Mouse (Mus musculus) neural tube, embryonic 14.5 days (tissue): Measurements from ENCODE around the gene Grm2. TPM values are rescaled to one million over a fixed set of nuclear protein-coding genes. Genes with fewer than 3 reads are reported as not detected.

ENCODE experiments used
- ATAC-seq: fragments of 200-750 bp; cut with Nextera tagmentation; 2 replicates; pipeline ENCODE4 v1.8.0; 2017; ENCODE audit warnings: low read depth, mild to moderate bottlenecking, moderate TSS enrichment, moderate library complexity
- H3K27ac ChIP-seq: fragments of 300-500 bp; sonication (generic); 2 replicates; pipeline ENCODE4 v1.5.1; 2014; ENCODE audit warnings: low read depth, mild to moderate bottlenecking, control low read depth, low read length, moderate library complexity, mixed read lengths
- H3K27me3 ChIP-seq: fragments of 300-500 bp; sonication (generic); 2 replicates; pipeline ENCODE4 v1.6.1; 2014; ENCODE audit warnings: low read length; ENCODE audit not compliant: control insufficient read depth, insufficient read depth
- H3K36me3 ChIP-seq: fragments of 300-500 bp; sonication (generic); 2 replicates; pipeline ENCODE4 v1.6.1; 2014; ENCODE audit warnings: low read length, mixed read lengths; ENCODE audit not compliant: control insufficient read depth, insufficient read depth
- H3K4me1 ChIP-seq: fragments of 300-500 bp; sonication (generic); 2 replicates; pipeline ENCODE4 v1.6.1; 2014; ENCODE audit warnings: low read length; ENCODE audit not compliant: control insufficient read depth, insufficient read depth
- H3K4me2 ChIP-seq: fragments of 300-500 bp; sonication (generic); 2 replicates; pipeline ENCODE4 v1.6.1; 2014; ENCODE audit warnings: mild to moderate bottlenecking, low read depth, low read length, control low read depth
- H3K4me3 ChIP-seq: fragments of 300-500 bp; sonication (generic); 2 replicates; pipeline ENCODE4 v1.5.1; 2014; ENCODE audit warnings: low read depth, low read length, control low read depth, mixed read lengths
- H3K9ac ChIP-seq: fragments of 300-500 bp; sonication (generic); replicated peaks from 2 replicates; pipeline ENCODE4 v1.6.1; 2014; ENCODE audit warnings: low read depth, mild to moderate bottlenecking, control low read depth, low read length, mixed read lengths
- H3K9me3 ChIP-seq: fragments of 300-500 bp; sonication (generic); 2 replicates; pipeline ENCODE4 v1.6.1; 2016; ENCODE audit warnings: low read length; ENCODE audit not compliant: control insufficient read depth
- WGBS: fragments of 180-500 bp; shearing (Covaris S2); extraction: QIAGEN DNeasy Blood & Tissue Kit; methylation state at CpG from one replicate; pipeline ENCODE4 v1.1.7; 2014; 5-methylcytosine and 5-hydroxymethylcytosine counted together
- polyA plus RNA-seq: library from polyadenylated mRNA; unstranded; fragments of >200 nt; fragmentation: Nextera tagmentation; extraction: Ambion mirVana; gene quantifications from 2 replicates; pipeline ENCODE4 v1.2.1, GENCODE M21; 2014

The Grm2 gene
- polyA plus RNA-seq, 1 experiment from 2014 or later, result 7.5 TPM

- 87% methylated on average over 9 of the region's 9 CpGs for WGBS
- H3K9ac ChIP-seq, result no peak overlapping the region
- no peak overlapping the region for H3K27ac ChIP-seq
Observed at GRCm38 (mm10) chr9:106681026-106681425, 25.1 kb upstream of the Grm2 start.

DNA sequence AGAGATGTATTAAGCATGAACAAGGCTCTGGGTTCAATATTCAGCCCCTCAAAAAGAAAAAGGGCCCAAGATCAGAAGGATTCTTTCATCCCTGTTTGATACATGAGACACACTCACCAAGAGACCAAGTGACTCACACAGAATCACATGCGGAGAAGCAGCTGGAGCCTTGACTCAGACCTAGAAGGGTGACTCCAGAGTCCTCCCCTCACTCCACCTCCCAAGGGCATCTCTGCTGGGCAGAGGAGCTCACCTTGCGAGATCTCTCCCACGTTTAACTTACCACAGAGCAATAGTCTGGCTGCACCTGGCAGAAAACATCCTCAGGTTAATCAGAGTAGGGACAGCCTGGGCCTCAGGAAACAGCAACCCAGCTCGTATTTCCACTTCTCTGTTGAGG lies 22.4 kb upstream of the Grm2 start:
- H3K4me1 ChIP-seq, result no peaks in the 10 kb centered on the region
- ATAC-seq, result no peak
- H3K9ac ChIP-seq, result no peak overlapping the region
- no peak overlapping the region for H3K4me2 ChIP-seq
- no peak overlapping the region for H3K27ac ChIP-seq
- no peak overlapping the region for H3K4me3 ChIP-seq
- H3K9me3 ChIP-seq, result no peaks in the 10 kb centered on the region
- H3K27me3 ChIP-seq, result no peaks in the 10 kb centered on the region
- peaks cover 15% of the 10 kb centered on the region for H3K36me3 ChIP-seq
- WGBS, result 85% methylated on average over 4 of the region's 4 CpGs

More at GRCm38 (mm10) chr9:106681026-106681425, 25.1 kb upstream of the Grm2 start:
- H3K9me3 ChIP-seq, result no peaks in the 10 kb centered on the region
- ATAC-seq, result no peak
- H3K4me2 ChIP-seq, result no peak overlapping the region
- H3K4me3 ChIP-seq, result no peak overlapping the region
- peaks cover 9% of the 10 kb centered on the region; the same call in 1 of the 2 replicates for H3K36me3 ChIP-seq
- peaks cover 4% of the 10 kb centered on the region; the same call in 1 of the 2 replicates for H3K4me1 ChIP-seq
- H3K27me3 ChIP-seq, result no peaks in the 10 kb centered on the region

DNA sequence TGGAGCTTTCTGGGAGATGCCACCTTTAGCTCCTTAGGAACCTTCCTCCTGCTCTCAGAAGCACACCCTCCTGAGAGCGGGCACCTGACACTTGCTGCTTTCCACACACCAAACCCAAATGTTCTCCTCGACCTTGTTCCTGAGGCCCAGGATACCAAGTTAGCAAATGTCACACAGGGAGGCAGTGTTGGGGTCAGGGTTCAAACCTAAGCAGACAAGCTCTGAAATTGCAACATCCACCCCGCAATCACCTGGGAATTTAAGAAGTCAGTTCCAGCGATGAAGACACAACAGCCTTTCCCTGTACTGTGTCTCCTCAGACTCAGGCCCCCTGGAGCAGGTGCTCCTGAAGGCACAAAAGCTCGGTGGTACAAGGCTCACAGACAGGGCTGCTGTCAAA lies 21.8 kb upstream of the Grm2 start:
- Histone ChIP-seq H3K4me1 (no peaks in the 10 kb centered on the region), H3K4me2 (no peak overlapping the region), H3K27ac (no peak overlapping the region), H3K4me3 (no peak overlapping the region), H3K27me3 (no peaks in the 10 kb centered on the region), H3K9ac (no peak overlapping the region), H3K9me3 (no peaks in the 10 kb centered on the region), H3K36me3 (peaks cover 20% of the 10 kb centered on the region)
- no peak for ATAC-seq
- 91% methylated on average over 5 of the region's 5 CpGs for WGBS

DNA sequence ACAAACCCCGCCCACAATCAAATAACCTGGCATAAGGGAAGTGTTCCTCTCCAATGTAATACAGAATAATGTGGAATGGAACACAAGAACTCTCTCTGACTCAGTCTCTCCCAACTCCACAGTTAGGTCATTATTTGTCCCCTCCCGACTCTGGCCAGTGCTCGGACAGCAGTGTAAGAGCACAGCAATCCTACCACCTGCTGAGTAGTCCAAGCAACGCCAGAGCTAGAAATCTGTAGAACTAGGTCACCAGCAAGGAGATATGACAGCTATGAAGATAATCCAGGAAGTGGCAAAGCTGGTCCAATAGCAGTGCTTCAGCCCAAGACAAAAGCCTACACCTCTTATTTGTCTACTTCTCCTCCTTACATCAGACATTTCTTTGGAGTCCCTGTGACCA lies 20.7 kb upstream of the Grm2 start:
- H3K4me2 ChIP-seq, result no peak overlapping the region
- ATAC-seq, result no peak
- H3K9me3 ChIP-seq, result no peaks in the 10 kb centered on the region
- 77% methylated on average over 4 of the region's 4 CpGs for WGBS
- H3K4me3 ChIP-seq, result no peak overlapping the region
- no peaks in the 10 kb centered on the region for H3K27me3 ChIP-seq
- no peaks in the 10 kb centered on the region for H3K4me1 ChIP-seq
- H3K9ac ChIP-seq, result no peak overlapping the region
- peaks cover 16% of the 10 kb centered on the region for H3K36me3 ChIP-seq
- H3K27ac ChIP-seq, result no peak overlapping the region

DNA sequence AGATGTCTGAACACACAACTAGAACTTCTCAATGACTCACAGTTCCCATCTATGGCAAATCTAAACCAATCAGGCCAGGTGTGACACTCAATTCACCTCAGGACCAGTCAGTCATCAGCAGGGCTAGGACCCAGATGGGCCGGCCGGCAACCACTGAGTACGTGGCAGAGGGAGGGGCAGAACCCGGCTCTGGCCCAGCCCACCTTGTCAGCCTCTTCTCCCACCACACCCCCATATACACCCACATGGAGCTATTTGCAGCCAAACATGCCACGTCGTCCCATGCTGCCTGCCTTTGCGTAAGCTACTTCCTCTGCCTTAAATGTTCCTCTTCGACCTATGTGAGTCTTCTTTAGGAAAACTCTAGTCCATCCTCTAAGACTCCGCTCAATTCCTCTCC lies 20.1 kb upstream of the Grm2 start:
- Histone ChIP-seq H3K4me2 (no peak overlapping the region), H3K4me1 (no peaks in the 10 kb centered on the region), H3K27me3 (no peaks in the 10 kb centered on the region), H3K27ac (no peak overlapping the region), H3K4me3 (no peak overlapping the region), H3K36me3 (peaks cover 16% of the 10 kb centered on the region), H3K9ac (no peak overlapping the region), H3K9me3 (no peaks in the 10 kb centered on the region)
- 80% methylated on average over 9 of the region's 9 CpGs for WGBS
- no peak; the same call in 1 of the 2 replicates for ATAC-seq

DNA sequence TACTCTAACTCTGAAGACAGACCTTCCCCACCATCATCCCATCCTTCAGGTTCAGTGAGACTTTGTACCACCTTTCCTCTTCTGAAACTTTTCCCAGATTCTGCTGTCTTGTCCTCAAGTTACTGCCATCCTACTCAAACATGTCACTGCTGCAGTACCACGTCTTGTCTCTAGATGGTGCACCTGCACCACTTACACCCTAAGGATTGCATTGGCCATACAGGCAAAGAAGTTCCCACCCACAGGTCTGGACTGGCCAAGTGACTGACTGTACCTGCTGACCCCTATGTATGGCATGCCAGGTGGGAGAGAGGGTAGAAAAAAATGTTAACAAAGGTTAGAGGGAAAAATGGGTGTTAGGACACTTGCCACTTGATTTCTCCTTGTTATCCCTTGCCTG lies 19.6 kb upstream of the Grm2 start:
- peaks cover 14% of the 10 kb centered on the region for H3K36me3 ChIP-seq
- 0% methylated on average over 1 of the region's 1 CpGs for WGBS
- no peak overlapping the region for H3K4me3 ChIP-seq
- no peaks in the 10 kb centered on the region for H3K4me1 ChIP-seq
- H3K9ac ChIP-seq, result no peak overlapping the region
- no peaks in the 10 kb centered on the region for H3K9me3 ChIP-seq
- ATAC-seq, result peak; percentile 60; the same call in 1 of the 2 replicates
- no peaks in the 10 kb centered on the region for H3K27me3 ChIP-seq
- H3K27ac ChIP-seq, result no peak overlapping the region
- H3K4me2 ChIP-seq, result no peak overlapping the region

DNA sequence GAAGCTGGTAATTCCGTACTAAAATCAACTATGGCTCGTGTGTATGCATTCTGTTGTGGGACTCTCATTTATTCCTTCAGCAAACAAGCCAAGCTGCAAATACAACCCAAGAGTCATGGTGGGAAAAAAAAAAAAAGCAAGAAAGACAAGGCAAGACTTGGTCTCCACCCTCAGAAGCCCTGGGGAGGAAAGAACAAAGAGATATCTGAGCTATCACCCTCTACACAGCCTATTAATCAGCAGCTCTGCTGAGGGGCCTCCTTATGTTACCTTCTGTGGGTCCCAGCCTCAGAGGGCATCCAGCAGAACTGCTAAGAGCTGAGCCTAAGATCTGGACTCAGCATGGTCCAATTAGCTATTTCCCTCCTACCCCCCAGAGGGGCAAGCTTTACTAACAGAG lies 18.0 kb upstream of the Grm2 start:
- Histone ChIP-seq H3K27ac (no peak overlapping the region), H3K4me1 (no peaks in the 10 kb centered on the region), H3K4me3 (no peak overlapping the region), H3K4me2 (no peak overlapping the region), H3K9ac (no peak overlapping the region), H3K36me3 (peaks cover 12% of the 10 kb centered on the region), H3K27me3 (no peaks in the 10 kb centered on the region), H3K9me3 (no peaks in the 10 kb centered on the region)
- no peak for ATAC-seq
- 82% methylated on average over 2 of the region's 2 CpGs for WGBS

DNA sequence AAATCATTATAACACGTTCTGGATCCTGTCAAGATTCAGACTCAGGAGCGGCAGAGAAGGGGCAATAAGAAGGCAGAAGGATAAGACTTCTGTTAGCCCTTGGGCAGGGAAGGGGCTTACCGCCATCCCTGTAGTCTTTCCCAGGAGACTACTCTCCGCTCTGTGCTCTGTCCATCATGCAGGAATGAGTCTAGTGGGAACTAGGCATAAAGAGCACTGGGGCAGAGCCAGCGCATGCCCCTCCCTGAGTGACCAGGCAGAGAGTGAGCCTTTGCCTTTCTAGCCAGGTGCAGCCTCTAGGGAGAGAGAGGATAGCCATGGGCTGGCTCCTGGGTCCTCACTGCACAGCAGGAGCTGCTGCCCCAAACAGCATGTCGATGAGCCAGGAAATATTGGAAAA lies 9.0 kb upstream of the Grm2 start:
- peaks cover 14% of the 10 kb centered on the region for H3K36me3 ChIP-seq
- peak; percentile 29; the same call in 1 of the 2 replicates for ATAC-seq

DNA sequence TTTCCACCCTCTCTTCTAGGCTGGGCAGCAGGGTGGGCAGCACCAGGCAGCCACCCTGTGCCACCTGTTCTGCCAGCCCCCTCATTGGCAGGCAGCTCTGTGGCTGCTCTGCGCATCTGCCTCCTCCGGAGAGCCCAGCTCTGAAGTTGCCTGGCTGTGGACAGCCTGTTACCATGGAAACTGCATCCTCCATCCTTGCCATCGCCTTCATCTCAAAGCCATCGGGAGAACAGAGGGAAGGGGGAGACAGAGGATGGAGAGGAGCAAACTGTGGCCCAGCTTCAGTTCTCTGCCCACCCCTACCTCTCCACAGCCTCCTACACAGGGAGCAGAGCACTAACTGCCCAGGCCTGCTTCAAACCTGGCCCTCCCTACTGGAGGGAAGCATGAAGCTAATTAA lies 8.6 kb upstream of the Grm2 start:
- Histone ChIP-seq H3K27ac (peak overlapping the region; percentile 68), H3K4me3 (no peak overlapping the region), H3K4me1 (peaks cover 12% of the 10 kb centered on the region), H3K27me3 (no peaks in the 10 kb centered on the region), H3K9me3 (no peaks in the 10 kb centered on the region), H3K4me2 (no peak overlapping the region), H3K9ac (0 out of 2 replicates have a peak overlapping the region, but pooled peaks have one; percentile 4), H3K36me3 (peaks cover 14% of the 10 kb centered on the region)
- peak; percentile 84 for ATAC-seq
- 22% methylated on average over 4 of the region's 4 CpGs for WGBS

More for the DNA sequence above, 9.0 kb upstream of the Grm2 start:
- Histone ChIP-seq H3K9me3 (no peaks in the 10 kb centered on the region), H3K9ac (0 out of 2 replicates have a peak overlapping the region, but pooled peaks have one; percentile 4), H3K4me1 (peaks cover 12% of the 10 kb centered on the region), H3K27ac (peak overlapping the region; percentile 68), H3K27me3 (no peaks in the 10 kb centered on the region), H3K4me2 (no peak overlapping the region), H3K4me3 (no peak overlapping the region)
- WGBS, result 46% methylated on average over 6 of the region's 6 CpGs
